In the genomic region with DNA sequence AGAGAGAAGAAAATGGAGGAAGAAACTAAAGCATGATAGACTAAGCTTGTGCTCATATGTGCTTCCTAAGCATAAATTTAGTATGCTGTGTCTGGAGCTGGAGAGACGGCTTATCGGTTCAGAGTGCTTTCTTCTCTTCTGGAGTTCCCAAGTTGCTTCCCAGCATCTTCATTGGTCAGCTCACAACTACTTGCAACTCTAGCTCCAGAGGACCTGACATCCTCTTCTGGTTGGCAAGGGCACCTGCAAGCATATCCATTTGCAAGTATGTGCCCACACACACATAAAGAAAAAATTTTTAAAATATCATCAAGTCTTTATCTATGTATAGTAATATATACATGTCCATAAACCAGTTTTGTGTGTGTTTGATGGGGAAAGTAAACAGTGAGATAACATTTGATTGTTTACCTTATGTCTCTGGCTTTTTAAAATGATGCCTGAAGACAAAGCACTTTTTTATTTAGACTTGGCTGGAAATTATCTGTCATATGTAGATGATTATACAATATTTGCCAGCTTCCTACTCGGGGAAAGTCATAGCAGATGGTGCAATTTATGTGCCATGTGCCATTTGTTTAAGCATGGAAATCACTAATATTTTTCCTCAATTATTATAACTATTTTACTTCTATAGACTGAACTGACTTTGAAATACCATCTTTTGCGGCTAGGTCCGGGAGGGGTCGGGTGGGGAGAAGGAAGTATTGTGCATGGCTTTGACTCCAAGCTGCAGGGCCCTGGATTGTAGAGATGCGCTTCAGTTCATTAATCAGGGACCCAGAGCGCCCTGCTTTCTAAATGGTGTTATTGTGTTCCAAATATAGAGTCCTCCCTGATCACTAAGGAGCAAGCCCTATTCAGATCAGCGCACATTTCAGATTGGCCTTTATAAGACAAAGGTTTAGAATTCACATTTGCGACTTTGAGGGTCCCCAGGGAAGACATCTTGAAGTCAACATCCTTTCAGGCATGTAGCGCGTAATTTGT, we compare ENCODE assay signal across 15 mouse cellular contexts.
DNase-seq lines count a peak whose midpoint lies in the region; ATAC-seq lines count a peak whose summit lies in the region.
"Had no signal": no experiment of that assay in that cellular context is flagged by ENCODE, and none has a peak within 500 bp of the region (broad histone marks: within the 10 kb centered on the region; RNA-seq: fewer than 3 reads in every experiment).

No protein-coding gene starts in this region.

- no peak overlapping the region for H3K9ac ChIP-seq in hindbrain, embryonic 11.5 days (ENCODE audit: low read depth, low read length)
- no peak overlapping the region for H3K9ac ChIP-seq in hindbrain, embryonic 14.5 days
- no peak overlapping the region for H3K9ac ChIP-seq in lung, embryonic 15.5 days
- H3K9ac ChIP-seq: embryonic facial prominence, embryonic 15.5 days; hindbrain, embryonic 15.5 days; limb, embryonic 12.5 days had no signal

- no peaks in the 10 kb centered on the region for H3K9me3 ChIP-seq in hindbrain, embryonic 11.5 days (ENCODE audit: control insufficient read depth, low read length)
- no peaks in the 10 kb centered on the region for H3K9me3 ChIP-seq in hindbrain, embryonic 14.5 days (ENCODE audit: control insufficient read depth, low read length)
- H3K9me3 ChIP-seq in lung, embryonic 15.5 days = no peaks in the 10 kb centered on the region
- H3K9me3 ChIP-seq: embryonic facial prominence, embryonic 15.5 days; hindbrain, embryonic 15.5 days; limb, embryonic 12.5 days; megakaryocyte, embryonic 14.5 days had no signal

- H3K27me3 ChIP-seq in hindbrain, embryonic 11.5 days (ENCODE audit: control insufficient read depth, insufficient read depth, low read length) = no peaks in the 10 kb centered on the region
- H3K27me3 ChIP-seq in hindbrain, embryonic 14.5 days (ENCODE audit: control insufficient read depth, insufficient read depth, low read length) = no peaks in the 10 kb centered on the region
- no peaks in the 10 kb centered on the region for H3K27me3 ChIP-seq in lung, embryonic 15.5 days
- H3K27me3 ChIP-seq: embryonic facial prominence, embryonic 15.5 days; hindbrain, embryonic 15.5 days; limb, embryonic 12.5 days; megakaryocyte, embryonic 14.5 days had no signal

- H3K4me3 ChIP-seq in hindbrain, embryonic 11.5 days (ENCODE audit: low read depth, low read length) = no peak overlapping the region
- no peak overlapping the region for H3K4me3 ChIP-seq in hindbrain, embryonic 14.5 days (replicated peaks; ENCODE audit: low read length)
- H3K4me3 ChIP-seq in lung, embryonic 15.5 days = no peak overlapping the region
- H3K4me3 ChIP-seq: embryonic facial prominence, embryonic 15.5 days; hindbrain, embryonic 15.5 days; limb, embryonic 12.5 days; megakaryocyte, embryonic 14.5 days; myocyte had no signal

- no peaks in the 10 kb centered on the region for H3K36me3 ChIP-seq in hindbrain, embryonic 11.5 days (ENCODE audit: control insufficient read depth, insufficient read depth, low read length)
- no peaks in the 10 kb centered on the region for H3K36me3 ChIP-seq in hindbrain, embryonic 14.5 days (replicated peaks; ENCODE audit: control insufficient read depth, insufficient read depth)
- H3K36me3 ChIP-seq in lung, embryonic 15.5 days = no peaks in the 10 kb centered on the region
- H3K36me3 ChIP-seq: embryonic facial prominence, embryonic 15.5 days; hindbrain, embryonic 15.5 days; limb, embryonic 12.5 days had no signal

- 0 out of 2 replicates have a peak, but pooled peaks have one; percentile 30 for ATAC-seq in hindbrain, embryonic 11.5 days (ENCODE audit: low FRiP score)
- no peak; the same call in 1 of the 2 replicates for ATAC-seq in hindbrain, embryonic 14.5 days (ENCODE audit: low FRiP score)
- ATAC-seq in lung, embryonic 15.5 days (ENCODE audit: borderline replicate concordance, extremely low read depth, low FRiP score, low TSS enrichment) = peak; percentile 66; the same call in 1 of the 2 replicates
- no peak for ATAC-seq in monocyte, adult 5-6 weeks (replicated peaks; ENCODE audit: insufficient number of reproducible peaks, low FRiP score, low TSS enrichment, poor library complexity, severe bottlenecking)
- ATAC-seq: activated CD4-positive, CD25-positive, alpha-beta regulatory T cell, adult 4 months had no signal

- no peak overlapping the region for H3K27ac ChIP-seq in hindbrain, embryonic 11.5 days (ENCODE audit: low read depth, low read length)
- no peak overlapping the region for H3K27ac ChIP-seq in hindbrain, embryonic 14.5 days
- H3K27ac ChIP-seq in lung, embryonic 15.5 days = no peak overlapping the region
- H3K27ac ChIP-seq: embryonic facial prominence, embryonic 15.5 days; limb, embryonic 12.5 days had no signal

- 64% methylated on average over 12 of the region's 12 CpGs for WGBS in hindbrain, embryonic 11.5 days
- WGBS in hindbrain, embryonic 14.5 days = 44% methylated on average over 12 of the region's 12 CpGs
- WGBS in lung, embryonic 15.5 days = 62% methylated on average over 12 of the region's 12 CpGs

- no peaks in the 10 kb centered on the region for H3K4me1 ChIP-seq in hindbrain, embryonic 11.5 days (replicated peaks; ENCODE audit: control insufficient read depth, insufficient read depth, low read length)
- H3K4me1 ChIP-seq in hindbrain, embryonic 14.5 days (replicated peaks; ENCODE audit: control insufficient read depth, insufficient read depth, low read length) = peaks cover 3% of the 10 kb centered on the region; the same call in 1 of the 2 replicates
- 0 out of 2 replicates have a peak, but pooled peaks cover 5% of the 10 kb centered on the region for H3K4me1 ChIP-seq in lung, embryonic 15.5 days
- H3K4me1 ChIP-seq: embryonic facial prominence, embryonic 15.5 days; limb, embryonic 12.5 days; megakaryocyte, embryonic 14.5 days had no signal

- peak; percentile 25 for DNase-seq in hindbrain, embryonic 11.5 days (ENCODE audit: low spot score)
- DNase-seq in hindbrain, embryonic 14.5 days (ENCODE audit: low spot score) = no peak
- DNase-seq in lung, adult 18-20 months = no peak
- DNase-seq in cerebellum, postnatal 10 days = peak; percentile 52 to 54
- peak; percentile 37 for DNase-seq in retina, embryonic 14.5 days (ENCODE audit: low spot score)
- DNase-seq: adrenal gland, postnatal 36 days; kidney, adult 8-10 months had no signal

- H3K4me2 ChIP-seq in hindbrain, embryonic 11.5 days (replicated peaks; ENCODE audit: low read depth, low read length) = no peak overlapping the region
- H3K4me2 ChIP-seq in hindbrain, embryonic 14.5 days (replicated peaks) = no peak overlapping the region
- H3K4me2 ChIP-seq in lung, embryonic 15.5 days = no peak overlapping the region
- H3K4me2 ChIP-seq: embryonic facial prominence, embryonic 15.5 days; hindbrain, embryonic 15.5 days; limb, embryonic 12.5 days had no signal

Comparison
In these comparisons a context has a peak if more than half of its experiments do, and no peak if none do; other contexts are left out.
1. ATAC-seq: peak in hindbrain, embryonic 11.5 days (single experiment) and lung, embryonic 15.5 days (single experiment); none in hindbrain, embryonic 14.5 days (single experiment) and monocyte, adult 5-6 weeks (single experiment).
2. DNase-seq: peak in hindbrain, embryonic 11.5 days (single experiment), cerebellum, postnatal 10 days (2 of 2) and retina, embryonic 14.5 days (single experiment); none in hindbrain, embryonic 14.5 days (single experiment) and lung, adult 18-20 months (0 of 2).